Mouse (Mus musculus) liver, embryonic 11.5 days (tissue): Measurements from ENCODE around the gene Olfr223. TPM values are rescaled to one million over a fixed set of nuclear protein-coding genes. Genes with fewer than 3 reads are reported as not detected.
A peak's percentile ranks its signal among the peaks of the same experiment; 100 is the strongest.

Source experiments
- ATAC-seq: fragments of 200-750 bp; cut with Nextera tagmentation; replicated peaks from 2 replicates; pipeline ENCODE4 v1.8.0; 2017; ENCODE audit warnings: moderate number of reproducible peaks, mild to moderate bottlenecking, moderate TSS enrichment, moderate library complexity; ENCODE audit not compliant: low FRiP score
- DNase-seq: peaks from one replicate; pipeline ENCODE4 v3.0.0-alpha.2; 2017; ENCODE audit warnings: low spot score
- H3K27ac ChIP-seq: fragments of 300-500 bp; sonication (generic); 2 replicates; pipeline ENCODE4 v1.5.1; 2014; ENCODE audit warnings: mild to moderate bottlenecking, low read depth, low read length, control low read depth
- H3K27me3 ChIP-seq: fragments of 300-500 bp; sonication (generic); replicated peaks from 2 replicates; pipeline ENCODE4 v1.6.1; 2014; ENCODE audit warnings: low read length, mixed read lengths; ENCODE audit not compliant: control insufficient read depth, insufficient read depth
- H3K36me3 ChIP-seq: fragments of 300-500 bp; sonication (generic); 2 replicates; pipeline ENCODE4 v1.6.1; 2014; ENCODE audit warnings: mild to moderate bottlenecking, low read length, moderate library complexity, mixed read lengths; ENCODE audit not compliant: control insufficient read depth, insufficient read depth
- H3K4me1 ChIP-seq: fragments of 300-500 bp; sonication (generic); replicated peaks from 2 replicates; pipeline ENCODE4 v1.6.1; 2014; ENCODE audit warnings: low read length, mixed read lengths; ENCODE audit not compliant: control insufficient read depth, insufficient read depth
- H3K4me2 ChIP-seq: fragments of 300-500 bp; sonication (generic); 2 replicates; pipeline ENCODE4 v1.6.1; 2014; ENCODE audit warnings: mild to moderate bottlenecking, control low read depth, moderate library complexity
- H3K4me3 ChIP-seq: fragments of 300-500 bp; sonication (generic); 2 replicates; pipeline ENCODE4 v1.5.1; 2014; ENCODE audit warnings: low read depth, low read length, control low read depth
- H3K9ac ChIP-seq: fragments of 300-500 bp; sonication (generic); 2 replicates; pipeline ENCODE4 v1.6.1; 2014; ENCODE audit warnings: low read depth, low read length, control low read depth
- H3K9me3 ChIP-seq: fragments of 300-500 bp; sonication (generic); 2 replicates; pipeline ENCODE4 v1.6.1; 2016; ENCODE audit warnings: low read length, inconsistent platforms, mixed read lengths; ENCODE audit not compliant: control insufficient read depth
- WGBS: fragments of 180-500 bp; shearing (Covaris S2); extraction: QIAGEN DNeasy Blood & Tissue Kit; methylation state at CpG from one replicate; pipeline ENCODE4 v1.1.7; 2014; 5-methylcytosine and 5-hydroxymethylcytosine counted together
- polyA plus RNA-seq: library from polyadenylated mRNA; unstranded; fragments of >200 nt; fragmentation: Nextera tagmentation; extraction: Ambion mirVana; gene quantifications from 2 replicates; pipeline ENCODE4 v1.2.1, GENCODE M21; 2014

The Olfr223 gene
- not detected in 2 replicates for polyA plus RNA-seq

DNA sequence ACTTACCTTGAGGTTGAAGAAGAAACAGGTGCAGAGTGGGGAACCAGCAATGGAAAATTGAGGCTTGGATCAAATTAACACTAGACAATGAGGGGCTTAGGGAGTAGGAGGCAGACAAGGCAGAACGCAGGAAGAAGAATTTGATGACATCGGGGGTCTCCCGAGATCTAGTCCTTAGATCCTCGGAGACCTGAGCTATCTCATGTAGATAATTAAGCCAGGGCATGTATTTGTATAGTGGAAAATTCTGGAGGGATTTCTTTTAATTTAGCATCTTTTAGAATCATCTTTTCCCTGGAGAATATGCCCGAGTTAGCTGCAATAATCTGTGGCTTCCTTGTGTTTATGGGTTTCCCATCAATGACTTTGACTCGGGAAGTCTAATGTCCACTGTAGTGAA is at the start of gene Olfr223:
Gene Olfr223 (minus strand): TSS at position 101 of the 400 bp plus-strand sequence.
- no peak within 1 kb of the TSS for H3K9ac ChIP-seq
- no peak for DNase-seq
- no peaks in the 10 kb centered on the region for H3K27me3 ChIP-seq
- no peak within 1 kb of the TSS for H3K27ac ChIP-seq
- ATAC-seq, result no peak
- no peak within 1 kb of the TSS for H3K4me2 ChIP-seq
- no peaks in the 10 kb centered on the region for H3K4me1 ChIP-seq
- no peak within 1 kb of the TSS for H3K4me3 ChIP-seq
- WGBS, result 72% methylated on average over 6 of the region's 6 CpGs
- no peaks in the 10 kb centered on the region for H3K9me3 ChIP-seq
- H3K36me3 ChIP-seq, result no peaks in the 10 kb centered on the region

DNA sequence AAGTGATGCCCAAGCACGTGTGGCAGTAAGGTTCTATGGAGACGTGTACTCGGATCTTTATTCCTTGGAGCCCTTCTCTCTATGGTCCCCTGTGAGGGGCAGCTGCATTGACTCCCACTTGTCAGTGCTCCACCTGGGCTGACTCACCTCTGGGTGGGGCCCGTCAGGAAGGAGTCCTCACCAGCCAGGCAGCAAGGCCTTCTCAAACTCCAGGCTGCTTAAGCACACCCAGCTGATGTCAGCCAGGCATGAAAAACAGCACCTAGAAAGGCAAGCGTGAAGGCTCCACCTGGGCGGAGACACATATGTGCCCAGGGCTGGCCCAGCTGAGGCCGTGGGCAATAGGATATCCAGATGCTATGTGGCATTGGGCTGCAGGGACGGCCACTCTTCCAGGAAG is 49.3 kb upstream of the Olfr223 start:
- ATAC-seq, result no peak
- H3K9me3 ChIP-seq, result no peaks in the 10 kb centered on the region
- no peak overlapping the region for H3K4me2 ChIP-seq
- no peaks in the 10 kb centered on the region for H3K36me3 ChIP-seq
- DNase-seq, result peak; percentile 29
- no peaks in the 10 kb centered on the region for H3K27me3 ChIP-seq
- no peaks in the 10 kb centered on the region for H3K4me1 ChIP-seq
- H3K27ac ChIP-seq, result no peak overlapping the region
- H3K4me3 ChIP-seq, result no peak overlapping the region
- H3K9ac ChIP-seq, result no peak overlapping the region
- WGBS, result 81% methylated on average over 8 of the region's 8 CpGs

DNA sequence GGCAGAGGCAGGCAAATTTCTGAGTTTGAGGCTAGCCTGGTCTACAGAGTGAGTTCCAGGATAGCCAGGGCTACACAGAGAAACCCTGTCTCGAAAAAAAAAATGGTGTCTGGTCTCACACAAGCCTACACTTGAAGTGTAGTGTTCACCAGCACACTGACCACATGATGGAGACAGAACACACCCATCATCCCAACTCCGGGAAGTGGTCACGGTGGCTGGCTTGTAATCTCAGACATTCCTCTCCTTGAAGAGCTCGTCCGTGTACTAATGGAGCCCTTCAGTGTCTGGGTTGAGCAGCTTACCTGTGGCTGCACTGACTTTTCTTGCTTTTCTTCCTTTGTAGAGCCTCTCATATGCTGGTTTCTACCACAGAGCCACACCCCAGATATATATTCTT is 48.1 kb upstream of the Olfr223 start:
- no peak overlapping the region for H3K4me2 ChIP-seq
- no peaks in the 10 kb centered on the region for H3K9me3 ChIP-seq
- DNase-seq (no peak), ATAC-seq (no peak)
- no peak overlapping the region for H3K27ac ChIP-seq
- H3K4me3 ChIP-seq, result no peak overlapping the region
- no peaks in the 10 kb centered on the region for H3K4me1 ChIP-seq
- H3K36me3 ChIP-seq, result no peaks in the 10 kb centered on the region
- H3K27me3 ChIP-seq, result 0 out of 2 replicates have a peak, but pooled peaks cover under 1% of the 10 kb centered on the region
- WGBS, result 63% methylated on average over 5 of the region's 5 CpGs
- H3K9ac ChIP-seq, result no peak overlapping the region

DNA sequence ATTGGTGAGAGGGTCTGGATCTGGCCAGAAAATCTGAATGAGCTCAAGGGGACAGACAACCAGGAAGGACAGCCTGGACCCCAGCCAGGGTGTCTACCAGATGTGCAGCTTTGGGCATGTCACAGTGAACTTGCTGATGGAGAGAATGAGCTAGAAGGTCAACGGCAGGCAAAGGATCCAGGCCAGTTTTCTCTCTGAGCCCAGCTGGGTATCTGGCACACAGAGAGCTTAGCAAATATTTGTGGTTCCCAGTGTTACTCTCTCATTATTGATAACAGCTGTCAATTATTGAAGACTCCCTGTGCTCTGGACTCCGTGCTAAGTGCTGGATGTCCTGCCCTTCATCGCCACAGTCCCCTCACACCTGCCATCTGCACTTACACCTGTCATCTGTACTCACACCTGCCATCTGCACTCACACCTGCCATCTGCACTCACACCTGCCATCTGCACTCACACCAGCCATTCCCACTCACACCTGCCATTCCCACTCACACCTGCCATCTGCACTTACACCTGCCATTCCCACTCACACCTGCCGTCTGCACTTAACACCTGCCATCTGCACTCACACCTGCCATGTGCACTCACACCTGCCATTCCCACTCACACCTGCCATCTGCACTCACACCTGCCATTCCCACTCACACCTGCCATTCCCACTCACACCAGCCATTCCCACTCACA is 47.0 kb upstream of the Olfr223 start:
- ATAC-seq, result no peak
- no peak overlapping the region for H3K27ac ChIP-seq
- H3K4me2 ChIP-seq, result no peak overlapping the region
- H3K9ac ChIP-seq, result no peak overlapping the region
- 71% methylated on average over 4 of the region's 4 CpGs for WGBS
- H3K36me3 ChIP-seq, result no peaks in the 10 kb centered on the region
- H3K9me3 ChIP-seq, result no peaks in the 10 kb centered on the region
- H3K4me1 ChIP-seq, result no peaks in the 10 kb centered on the region
- DNase-seq, result no peak
- no peak overlapping the region for H3K4me3 ChIP-seq
- H3K27me3 ChIP-seq, result 0 out of 2 replicates have a peak, but pooled peaks cover 3% of the 10 kb centered on the region

DNA sequence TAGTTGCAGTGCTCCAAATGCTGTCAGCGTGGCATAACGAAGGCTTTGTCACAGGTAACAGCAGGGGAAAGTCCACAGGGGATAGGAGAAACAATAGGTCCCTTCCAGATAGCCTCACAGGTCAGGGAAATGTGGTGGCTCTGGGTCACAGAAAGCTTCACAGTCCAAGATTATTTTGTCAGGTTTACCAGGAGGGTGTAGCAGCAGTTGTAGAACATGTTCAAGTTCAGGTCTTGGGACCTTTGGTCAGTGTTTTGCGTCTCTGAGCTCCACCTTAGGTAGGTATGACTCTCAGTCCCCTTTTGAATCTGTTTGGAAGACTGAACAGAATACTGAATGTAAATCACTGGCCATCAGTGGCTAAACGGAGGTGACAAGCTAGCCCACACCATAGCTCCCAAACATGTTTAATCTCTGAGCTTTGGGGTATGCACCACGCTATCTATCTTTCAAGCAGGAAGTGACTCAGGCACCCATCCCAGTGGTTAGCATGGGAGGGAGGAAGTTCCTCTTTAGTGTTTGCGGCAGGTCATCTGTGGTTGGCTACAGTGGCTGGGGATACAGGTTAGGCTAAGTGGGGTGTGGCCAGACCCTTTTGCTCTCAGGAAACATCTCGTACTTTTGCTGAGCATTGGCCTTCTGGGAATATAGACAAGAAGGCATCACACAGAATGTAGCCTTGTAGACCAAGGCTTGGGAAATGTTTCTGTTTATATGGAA is 43.8 kb upstream of the Olfr223 start:
- Histone ChIP-seq H3K9me3 (no peaks in the 10 kb centered on the region), H3K4me2 (no peak overlapping the region), H3K9ac (no peak overlapping the region), H3K27ac (no peak overlapping the region), H3K27me3 (peaks cover 3% of the 10 kb centered on the region; the same call in 1 of the 2 replicates), H3K36me3 (no peaks in the 10 kb centered on the region), H3K4me1 (no peaks in the 10 kb centered on the region), H3K4me3 (no peak overlapping the region)
- DNase-seq (peak; percentile 26), ATAC-seq (no peak)
- WGBS, result 53% methylated on average over 7 of the region's 7 CpGs

DNA sequence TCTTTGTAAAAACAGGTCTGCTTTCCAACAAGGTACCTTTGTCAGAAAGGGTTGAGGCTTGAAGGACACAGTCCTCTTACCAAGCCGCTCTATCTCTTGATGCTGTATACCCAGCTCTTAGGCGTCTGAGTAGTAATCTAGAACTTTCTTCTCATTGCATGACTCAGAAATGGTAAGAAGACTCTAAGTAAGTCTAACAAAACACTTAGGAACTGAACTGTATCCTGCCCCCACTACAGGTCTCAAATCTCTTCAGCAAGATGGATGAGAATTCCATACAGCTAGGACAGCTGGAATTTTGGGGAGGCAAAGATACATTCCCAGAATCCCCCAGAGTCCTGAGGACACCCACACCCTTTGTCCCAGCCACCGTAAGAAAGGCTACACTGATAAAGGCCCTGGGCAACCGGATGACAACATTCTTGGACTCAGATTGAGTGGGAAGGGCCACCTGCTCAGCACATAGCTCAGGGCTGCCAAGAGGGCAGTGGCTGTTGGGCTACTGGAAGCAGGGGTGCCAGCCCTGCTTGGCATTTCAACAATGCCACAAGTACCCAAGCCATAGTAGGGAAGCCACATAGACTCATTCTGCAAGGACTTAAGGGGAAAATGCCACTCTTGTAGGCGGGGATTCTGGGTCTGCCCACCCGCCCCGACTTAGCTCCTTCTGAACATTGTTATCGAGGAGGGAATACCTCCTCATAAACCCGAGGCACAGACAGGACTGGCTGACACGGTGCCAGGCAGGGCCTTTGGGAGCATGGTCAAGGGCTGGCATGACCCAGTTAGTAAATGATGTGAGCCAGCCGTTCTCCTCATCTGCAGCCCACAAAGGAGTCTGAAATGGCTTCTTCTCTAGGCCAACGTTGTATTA is 43.0 kb upstream of the Olfr223 start:
- Histone ChIP-seq H3K4me1 (no peaks in the 10 kb centered on the region), H3K4me3 (no peak overlapping the region), H3K9me3 (no peaks in the 10 kb centered on the region), H3K4me2 (no peak overlapping the region), H3K9ac (no peak overlapping the region), H3K27me3 (peaks cover 3% of the 10 kb centered on the region; the same call in 1 of the 2 replicates), H3K36me3 (no peaks in the 10 kb centered on the region), H3K27ac (no peak overlapping the region)
- WGBS, result 77% methylated on average over 12 of the region's 12 CpGs
- DNase-seq (peak; percentile 29), ATAC-seq (no peak)

DNA sequence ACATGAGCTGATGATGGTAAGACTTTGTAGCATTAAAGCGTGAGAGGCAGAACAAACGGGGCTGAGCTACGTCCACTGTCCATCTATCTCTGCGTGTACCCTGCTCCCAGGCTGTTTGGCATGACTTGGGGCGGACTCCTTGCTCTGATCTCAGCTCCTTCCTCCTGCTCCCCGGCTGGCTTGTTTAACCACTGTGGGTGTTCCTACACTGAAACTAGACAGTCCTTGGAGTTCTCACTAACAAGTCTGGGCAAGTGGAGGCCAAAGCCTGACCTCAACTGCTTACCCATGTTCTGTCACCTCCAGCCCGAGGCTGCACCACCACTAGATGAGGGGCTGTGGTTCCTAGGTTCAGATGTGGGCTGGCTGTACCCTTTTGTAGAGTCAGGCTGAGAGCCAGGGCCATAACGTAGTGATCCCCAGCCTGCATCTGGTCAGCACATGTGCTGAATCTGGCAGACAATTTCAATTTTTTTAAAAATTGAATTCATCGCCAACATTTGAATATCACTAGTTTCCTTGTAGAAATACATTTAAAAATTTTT is 42.2 kb upstream of the Olfr223 start:
- peaks cover 3% of the 10 kb centered on the region; the same call in 1 of the 2 replicates for H3K27me3 ChIP-seq
- no peak overlapping the region for H3K9ac ChIP-seq
- no peak overlapping the region for H3K4me2 ChIP-seq
- no peaks in the 10 kb centered on the region for H3K9me3 ChIP-seq
- no peaks in the 10 kb centered on the region for H3K36me3 ChIP-seq
- H3K4me3 ChIP-seq, result no peak overlapping the region
- 79% methylated on average over 9 of the region's 9 CpGs for WGBS
- ATAC-seq, result no peak
- DNase-seq, result peak; percentile 26
- no peak overlapping the region for H3K27ac ChIP-seq
- no peaks in the 10 kb centered on the region for H3K4me1 ChIP-seq

DNA sequence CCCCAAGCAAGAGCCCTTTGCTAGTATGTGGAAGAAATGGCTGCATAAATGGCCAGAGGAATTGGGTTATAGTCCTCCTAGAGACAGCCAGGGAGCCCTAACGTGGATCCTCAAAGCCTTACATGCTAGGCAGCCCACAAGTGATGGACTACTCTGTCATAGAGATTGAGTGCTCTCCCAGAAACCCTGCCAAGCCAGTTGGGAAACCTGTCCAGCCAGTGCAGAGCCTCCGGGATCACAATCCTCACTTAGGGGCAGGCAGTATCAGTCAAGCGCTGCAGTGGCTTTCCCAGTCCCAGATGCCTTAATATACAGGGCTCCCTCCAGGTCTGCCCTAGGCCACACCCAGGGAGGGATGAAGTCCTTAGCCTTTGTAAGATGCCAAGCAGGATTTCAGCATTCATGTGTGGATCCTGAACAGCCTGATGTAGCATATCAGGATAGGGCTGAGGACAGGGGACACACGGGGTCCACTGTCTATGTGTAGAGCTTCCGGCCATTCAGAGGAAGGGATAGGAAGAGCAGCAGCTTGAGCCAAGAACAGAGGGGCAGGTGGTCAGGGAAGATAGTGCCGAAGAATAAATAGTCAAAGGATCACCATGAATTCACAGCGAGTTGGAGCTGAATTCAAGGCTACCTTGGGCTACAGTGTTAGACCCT is 41.0 kb upstream of the Olfr223 start:
- H3K36me3 ChIP-seq, result no peaks in the 10 kb centered on the region
- no peak overlapping the region for H3K27ac ChIP-seq
- ATAC-seq, result no peak
- peak; percentile 26 for DNase-seq
- H3K4me2 ChIP-seq, result no peak overlapping the region
- no peaks in the 10 kb centered on the region for H3K4me1 ChIP-seq
- no peaks in the 10 kb centered on the region for H3K9me3 ChIP-seq
- peaks cover 3% of the 10 kb centered on the region; the same call in 1 of the 2 replicates for H3K27me3 ChIP-seq
- WGBS, result 76% methylated on average over 7 of the region's 7 CpGs
- no peak overlapping the region for H3K9ac ChIP-seq
- H3K4me3 ChIP-seq, result no peak overlapping the region
